Mouse (Mus musculus): ENCODE measurements around the gene Clstn2.

Gene Clstn2

DNA sequence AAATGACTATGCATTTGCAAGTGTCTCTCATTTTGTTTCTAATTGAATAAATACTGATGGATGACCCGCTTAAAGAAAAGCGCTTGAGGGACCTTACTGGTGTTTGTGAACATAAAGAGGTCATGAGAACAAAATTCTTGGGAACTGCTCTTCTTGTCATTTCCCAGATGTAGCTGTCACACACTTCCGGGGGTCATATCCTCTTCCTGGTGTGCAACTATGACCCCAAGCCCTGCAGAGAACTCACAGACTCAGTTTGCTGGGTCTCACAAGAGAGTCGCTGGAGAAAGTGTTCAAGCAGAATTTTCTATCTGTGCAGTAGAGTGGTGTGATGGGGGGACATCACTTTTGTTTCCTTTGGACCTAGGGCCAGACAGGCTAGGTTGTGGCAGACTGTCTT lies 442.3 kb downstream of the Clstn2 start:
- no peak for DNase-seq (ENCODE audit: extremely low spot score, low spot score)

DNA sequence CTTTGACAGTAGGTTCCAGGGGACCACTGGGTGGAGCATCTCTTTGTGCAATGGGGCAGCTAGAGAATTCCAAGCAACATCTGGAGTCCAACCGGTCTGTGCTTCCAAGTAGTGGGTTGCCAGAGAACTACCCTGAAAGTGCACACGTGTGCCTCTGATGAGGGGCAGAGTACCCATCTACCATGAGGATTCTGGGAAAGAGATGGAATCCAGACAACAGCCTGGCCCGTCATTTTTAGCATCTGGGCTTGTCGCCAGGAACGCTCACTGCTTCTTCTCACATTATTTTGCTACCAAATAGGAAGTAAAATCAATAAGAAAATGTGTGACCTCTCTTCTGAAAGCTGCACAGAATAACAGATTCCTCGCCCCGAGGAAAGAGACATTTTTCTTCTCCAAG lies 462.1 kb downstream of the Clstn2 start:
- DNase-seq (ENCODE audit: extremely low spot score, low spot score) = no peak

DNA sequence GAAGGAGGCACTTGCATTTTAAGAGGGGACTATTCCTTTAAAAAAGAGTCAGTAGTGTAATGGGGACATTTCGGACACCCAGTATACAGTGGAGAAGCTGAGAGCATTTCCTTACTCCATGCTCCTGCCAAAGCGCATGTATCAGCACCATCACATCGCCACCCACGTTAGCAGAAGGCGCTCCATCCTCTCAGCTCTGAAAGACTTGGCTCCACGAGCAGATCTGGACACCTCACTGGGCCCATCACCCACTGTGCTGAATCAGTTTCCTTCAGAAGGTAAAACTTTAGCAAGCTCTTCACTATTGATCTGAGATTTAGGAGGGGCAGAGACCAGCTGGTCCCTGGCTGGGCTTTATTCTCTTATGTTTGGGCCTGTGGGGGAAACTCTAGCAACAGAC lies 469.9 kb downstream of the Clstn2 start:
- DNase-seq (ENCODE audit: extremely low spot score, low spot score) = no peak

DNA sequence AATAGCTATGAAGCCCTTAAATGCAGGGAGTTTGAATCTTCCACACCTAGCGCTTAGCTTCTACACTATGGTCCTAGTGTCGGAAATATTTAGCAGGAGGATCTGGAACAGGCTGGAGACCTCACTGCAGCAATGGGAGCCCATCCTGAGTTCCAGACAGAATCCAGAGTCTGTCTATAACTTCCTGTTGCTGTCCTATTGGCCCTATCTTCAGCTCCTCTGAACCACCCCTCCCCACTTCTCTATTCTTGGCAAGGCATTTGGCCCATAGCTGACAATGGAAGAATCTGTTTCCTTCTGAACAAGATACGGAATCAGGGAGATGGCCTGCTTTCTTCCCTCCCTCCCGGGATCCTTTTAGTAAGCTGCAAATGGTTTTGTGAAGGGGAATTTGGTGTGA lies 488.6 kb downstream of the Clstn2 start:
- no peak for DNase-seq (ENCODE audit: extremely low spot score, low spot score)

DNA sequence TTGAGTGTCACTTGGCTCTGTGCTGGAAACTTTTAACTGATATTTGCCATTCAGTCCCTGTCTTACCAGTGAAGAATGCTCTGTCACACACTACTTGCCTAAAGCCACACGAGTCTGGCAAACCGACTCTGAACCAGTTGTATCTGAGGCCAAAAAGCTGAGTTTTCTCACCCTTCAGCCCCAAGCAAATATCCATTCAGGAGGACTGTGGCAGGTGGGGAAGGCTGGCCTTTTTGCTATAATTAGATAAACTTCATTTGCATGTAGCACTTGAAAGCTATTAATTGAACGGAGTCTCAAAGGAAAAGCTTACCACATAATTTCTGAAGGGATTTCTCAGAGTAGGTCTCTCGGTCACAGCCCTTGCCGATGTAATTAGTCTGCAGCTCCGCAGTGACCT lies 491.6 kb downstream of the Clstn2 start:
- no peak for DNase-seq (ENCODE audit: extremely low spot score, low spot score)

DNA sequence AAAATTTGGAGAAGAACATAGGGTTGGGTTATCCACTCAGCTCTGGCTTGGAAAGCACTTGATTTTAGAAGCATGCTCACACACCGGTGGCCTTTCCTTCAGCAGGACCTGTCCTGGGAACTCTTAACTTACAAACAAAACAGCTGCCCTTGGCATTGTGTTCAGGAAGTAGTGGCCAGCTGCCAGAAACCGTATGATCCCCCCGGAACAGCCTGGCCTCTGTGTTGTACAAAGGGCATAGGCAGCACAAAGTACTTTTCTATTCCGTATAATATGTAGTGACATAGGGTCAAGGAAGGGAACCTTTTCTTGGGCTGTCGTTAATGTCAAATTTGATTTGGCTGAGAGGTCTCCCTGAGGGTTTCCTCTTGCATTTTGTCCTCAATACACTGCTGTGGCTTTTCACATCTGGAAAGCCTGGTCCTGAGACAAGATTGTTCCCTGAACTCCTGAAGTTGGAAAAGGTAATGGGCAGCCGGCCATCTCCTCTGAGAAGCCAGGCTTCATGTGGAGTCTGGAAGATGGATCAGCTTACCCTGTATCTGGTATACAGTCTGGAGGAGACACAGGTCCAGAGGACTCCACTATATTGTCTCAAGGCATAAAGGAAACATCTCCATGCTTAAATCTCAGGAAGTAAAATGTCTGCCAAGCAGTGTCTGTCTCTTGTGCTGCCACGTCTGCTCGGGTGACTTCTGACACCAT lies 494.8 kb downstream of the Clstn2 start:
- no peak for DNase-seq (ENCODE audit: extremely low spot score, low spot score)

DNA sequence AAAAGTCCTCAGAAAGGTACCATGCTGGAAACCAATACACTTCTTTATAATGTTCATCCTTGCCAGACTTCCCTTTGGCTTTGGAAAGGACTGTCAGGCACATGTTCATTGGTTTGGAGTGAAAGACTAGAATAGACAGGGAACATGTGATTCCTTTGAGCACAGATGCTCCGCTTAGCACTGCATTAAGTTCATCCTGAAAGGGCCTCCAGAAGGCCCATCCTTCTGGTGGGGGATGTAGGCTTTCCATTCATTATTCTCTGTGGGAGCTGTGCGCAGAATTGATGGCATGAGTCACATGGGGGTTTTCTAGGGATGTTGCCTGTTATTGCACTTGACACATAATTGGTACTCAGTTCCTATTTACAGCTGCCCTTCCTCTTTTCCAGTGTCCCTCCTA lies 498.8 kb downstream of the Clstn2 start:
- no peak for DNase-seq (ENCODE audit: extremely low spot score, low spot score)

DNA sequence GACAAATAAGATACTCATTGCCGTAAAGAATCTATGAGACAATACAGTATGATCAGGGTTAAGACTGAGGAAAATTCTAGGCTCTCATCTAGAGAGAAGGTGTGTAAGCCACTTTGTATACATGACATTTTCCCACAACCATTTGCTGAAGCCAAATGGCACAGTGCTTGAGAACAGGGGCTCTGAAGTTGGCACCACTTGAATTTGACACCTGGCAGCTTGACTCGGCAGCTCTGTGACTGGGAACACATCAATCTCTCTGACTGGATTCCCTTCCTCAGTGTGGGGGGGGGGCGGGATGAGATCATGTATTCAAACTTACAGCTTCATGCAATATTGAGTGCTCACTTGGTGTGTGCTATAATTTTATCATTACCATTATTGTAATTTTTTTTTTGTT lies 499.7 kb downstream of the Clstn2 start:
- no peak for DNase-seq (ENCODE audit: extremely low spot score, low spot score)

DNA sequence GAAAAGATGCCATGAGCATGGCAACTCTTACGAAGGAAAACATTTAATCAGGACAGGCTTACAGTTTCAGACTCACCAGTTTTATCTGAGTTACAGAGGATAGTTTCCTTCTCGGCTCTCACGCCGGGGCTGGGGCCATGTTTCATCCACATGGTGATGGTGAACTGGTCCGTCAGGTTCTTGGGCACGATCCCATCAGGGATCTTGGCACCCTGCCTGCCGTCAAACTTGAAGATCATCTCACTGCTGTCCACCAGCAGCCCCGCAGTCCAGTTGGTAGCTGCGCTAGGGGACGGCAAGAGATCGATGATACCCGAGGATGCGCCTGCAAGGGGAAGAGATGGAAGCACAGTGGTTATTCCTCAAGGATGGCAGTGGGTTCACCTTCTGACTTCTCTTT lies 500.4 kb downstream of the Clstn2 start:
- no peak for DNase-seq (ENCODE audit: extremely low spot score, low spot score)

DNA sequence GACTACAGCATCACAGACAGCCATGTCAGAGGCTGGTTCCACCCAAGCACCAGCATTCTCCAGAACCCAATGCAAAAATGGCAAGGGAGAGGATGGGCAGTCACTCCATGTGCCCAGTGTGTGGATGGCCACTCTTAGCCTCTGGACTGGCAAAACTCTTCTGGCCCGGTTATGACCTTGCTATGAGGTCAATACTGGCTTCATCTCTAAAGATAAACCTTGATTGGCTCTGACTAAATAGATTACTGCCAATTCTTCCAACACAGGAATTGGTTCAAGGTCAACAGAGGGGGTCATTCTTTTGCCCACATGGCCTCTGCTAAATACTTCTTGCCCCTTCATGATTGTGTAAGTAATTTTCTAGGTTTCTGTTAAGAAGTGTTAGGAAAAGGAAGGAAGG lies 505.1 kb downstream of the Clstn2 start:
- no peak for DNase-seq (ENCODE audit: extremely low spot score, low spot score)

DNA sequence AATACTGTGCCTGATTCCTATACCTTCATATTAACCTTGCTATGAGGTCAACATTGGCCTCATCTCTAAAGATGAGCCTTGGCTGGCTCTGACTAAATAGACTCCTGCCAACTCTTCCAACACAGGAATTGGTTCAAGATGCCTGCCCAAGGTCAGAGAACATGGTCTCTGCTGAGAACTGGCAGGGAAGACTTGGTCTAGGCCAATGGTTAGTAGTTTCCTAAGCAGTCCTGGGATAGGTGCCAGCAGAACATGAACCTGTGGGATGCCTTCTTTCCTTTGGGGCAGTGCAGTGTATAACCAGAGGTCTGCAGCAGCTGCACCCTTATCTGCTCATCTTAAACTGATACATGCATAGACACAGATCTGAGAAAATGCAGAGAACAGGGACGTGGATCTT lies 505.7 kb downstream of the Clstn2 start:
- DNase-seq (ENCODE audit: extremely low spot score, low spot score) = no peak

DNA sequence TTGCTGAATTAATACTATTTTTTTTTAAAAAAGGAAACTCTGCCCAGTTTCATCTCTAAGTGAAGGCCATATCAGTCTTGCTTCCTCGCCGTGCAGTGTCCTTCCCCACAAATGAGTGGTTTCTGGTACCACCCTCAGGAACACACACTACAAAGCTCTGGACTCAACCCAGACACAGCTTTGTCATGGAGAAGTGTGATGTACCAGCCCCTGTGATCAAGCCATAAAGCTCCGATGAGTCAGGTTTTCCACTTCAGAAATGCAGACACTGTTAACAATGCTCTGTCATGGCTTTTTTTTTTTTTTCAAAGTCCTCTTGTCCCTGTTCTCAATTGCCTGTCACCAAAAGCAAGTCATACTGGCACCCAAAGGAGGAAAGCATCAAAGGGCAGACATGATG lies 507.4 kb downstream of the Clstn2 start:
- no peak for DNase-seq (ENCODE audit: extremely low spot score, low spot score)

DNA sequence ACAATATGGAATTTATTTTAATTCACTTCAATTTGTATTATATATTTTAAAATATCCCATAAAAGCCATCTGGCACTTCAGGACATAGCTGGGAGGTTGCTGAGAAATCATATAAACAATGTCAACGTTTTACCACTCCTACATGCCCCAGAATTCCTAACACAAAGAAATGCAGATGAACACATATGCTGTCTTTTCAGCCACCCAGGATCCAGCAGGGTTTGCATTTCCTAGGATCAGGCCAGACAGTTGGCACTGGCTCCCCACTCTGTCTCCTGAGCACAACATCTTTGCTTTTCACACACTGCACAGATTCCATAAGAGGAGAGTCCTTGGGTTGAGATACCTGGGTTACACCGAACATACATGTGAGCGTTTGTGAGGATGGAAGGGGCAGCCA lies 508.1 kb downstream of the Clstn2 start:
- DNase-seq (ENCODE audit: extremely low spot score, low spot score) = no peak

DNA sequence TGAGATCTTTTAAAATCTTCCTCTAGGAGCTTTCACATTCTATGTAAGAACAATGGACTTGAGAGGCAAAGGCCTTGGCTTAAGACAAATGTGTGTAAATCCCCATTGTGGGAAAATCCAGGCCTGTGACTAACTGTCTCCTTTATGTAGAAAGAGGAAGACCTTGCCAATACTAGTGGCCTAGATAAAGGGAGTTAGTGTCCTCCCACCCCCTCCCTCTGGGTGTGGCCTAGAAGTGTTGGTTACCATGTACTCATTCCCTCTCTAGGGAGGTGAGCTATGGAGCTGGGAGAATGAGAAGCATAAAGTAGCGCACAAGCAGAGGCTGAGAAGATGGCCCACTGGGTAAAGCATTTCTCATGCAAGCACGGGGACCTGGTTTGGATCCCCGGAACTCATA lies 512.2 kb downstream of the Clstn2 start:
- DNase-seq (ENCODE audit: extremely low spot score, low spot score) = no peak

DNA sequence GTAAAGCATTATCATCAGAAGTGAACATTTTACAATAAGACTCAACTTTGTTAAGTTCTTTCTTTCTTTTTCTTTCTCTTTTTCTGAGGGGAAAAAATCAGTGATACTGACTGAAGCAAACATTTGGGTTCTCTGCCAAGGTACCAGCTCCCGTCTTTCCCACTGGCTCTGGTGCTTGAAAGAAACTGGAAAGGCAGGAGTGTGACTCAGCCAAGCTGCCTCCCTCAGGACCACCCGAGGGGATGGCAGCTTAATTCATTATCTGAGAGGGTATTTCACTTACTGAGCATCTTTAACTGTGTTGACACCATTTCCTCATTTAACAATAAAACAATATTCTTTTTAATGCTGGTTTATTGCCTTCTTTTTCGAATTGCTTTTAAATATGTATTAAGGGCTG lies 516.0 kb downstream of the Clstn2 start:
- no peak for DNase-seq (ENCODE audit: extremely low spot score, low spot score)

DNA sequence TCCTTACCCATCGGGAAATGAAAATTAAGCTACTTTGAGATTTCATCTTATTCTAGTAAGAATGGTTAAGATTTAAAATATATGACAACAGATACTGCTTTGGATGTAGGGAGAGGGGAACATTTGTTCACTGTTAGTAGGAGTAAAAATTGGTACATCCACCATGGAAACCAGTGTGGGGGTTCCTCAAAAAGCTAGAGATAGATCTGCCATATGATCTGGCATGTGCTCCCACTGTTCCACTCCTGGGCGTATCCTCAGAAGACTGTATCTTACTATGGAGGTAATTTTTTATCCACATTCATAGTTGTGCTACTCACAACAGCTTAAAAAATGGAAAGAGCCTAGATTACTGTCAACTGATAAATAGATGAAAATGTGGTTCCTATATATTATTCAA lies 518.3 kb downstream of the Clstn2 start:
- no peak for DNase-seq (ENCODE audit: extremely low spot score, low spot score)

DNA sequence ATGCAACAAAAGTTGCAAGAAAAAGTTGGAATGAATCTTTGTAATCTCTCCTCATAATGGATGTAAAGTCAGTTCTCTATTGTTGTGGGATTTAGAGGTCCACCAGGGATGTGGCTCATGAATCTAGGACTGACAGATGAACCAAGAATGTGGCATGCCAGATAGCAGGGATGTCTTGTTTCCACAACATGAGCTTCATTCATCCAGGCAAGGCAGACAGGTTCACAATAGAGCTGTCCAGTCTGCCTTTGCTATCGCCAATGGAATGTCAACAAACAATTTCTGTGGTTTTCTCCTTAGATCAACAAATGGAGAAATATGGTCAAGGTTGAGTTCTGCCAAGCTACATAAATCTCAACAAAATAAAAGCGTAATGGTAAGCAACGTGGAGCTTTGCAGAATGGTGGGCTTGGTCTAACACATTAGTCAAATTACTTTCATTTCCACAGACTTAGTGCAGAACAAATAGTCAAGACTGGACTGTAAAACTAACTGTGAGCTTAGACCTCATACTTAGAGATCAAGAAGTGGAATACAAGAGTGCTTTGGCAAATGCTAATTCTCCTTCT lies 520.6 kb downstream of the Clstn2 start:
- DNase-seq (ENCODE audit: extremely low spot score, low spot score) = no peak

DNA sequence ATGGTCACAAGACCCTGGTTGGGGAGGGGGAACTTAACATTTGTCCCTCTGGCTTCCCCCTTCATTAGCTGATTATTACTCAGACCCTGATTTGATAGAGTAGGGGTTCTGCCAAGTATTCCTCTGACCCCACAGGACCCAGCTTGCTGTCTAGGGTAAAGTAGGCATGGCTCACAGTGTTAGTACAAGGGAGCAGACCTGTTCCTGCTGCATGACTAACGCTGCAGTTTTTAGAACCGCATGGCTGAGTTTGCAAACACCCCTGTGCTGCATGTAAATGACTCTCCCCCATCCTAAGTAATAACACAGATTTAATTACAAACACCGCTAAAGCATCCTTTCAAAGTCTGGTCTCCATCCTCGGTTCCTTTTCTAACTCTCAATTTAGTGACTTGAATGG lies 531.6 kb downstream of the Clstn2 start:
- DNase-seq (ENCODE audit: extremely low spot score, low spot score) = no peak

DNA sequence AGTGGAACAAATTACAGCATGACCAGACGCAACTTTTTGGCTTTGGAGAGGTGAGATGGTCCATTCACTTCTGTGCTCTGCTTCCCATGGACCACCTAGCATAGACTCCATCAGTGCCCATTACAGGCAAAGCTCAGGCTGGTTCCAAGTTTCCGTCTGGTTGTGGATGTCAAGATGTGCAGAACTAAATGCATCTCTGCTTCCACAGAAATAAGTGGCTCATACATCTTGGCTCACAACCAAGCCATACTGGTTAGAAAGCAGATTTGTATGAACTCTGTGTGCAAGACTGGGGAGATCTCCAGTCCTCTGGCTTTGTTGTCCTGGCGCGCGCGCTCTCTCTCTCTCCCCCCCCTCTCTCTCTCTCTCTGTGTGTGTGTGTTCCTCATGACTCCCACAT lies 537.9 kb downstream of the Clstn2 start:
- no peak for DNase-seq (ENCODE audit: extremely low spot score, low spot score)

DNA sequence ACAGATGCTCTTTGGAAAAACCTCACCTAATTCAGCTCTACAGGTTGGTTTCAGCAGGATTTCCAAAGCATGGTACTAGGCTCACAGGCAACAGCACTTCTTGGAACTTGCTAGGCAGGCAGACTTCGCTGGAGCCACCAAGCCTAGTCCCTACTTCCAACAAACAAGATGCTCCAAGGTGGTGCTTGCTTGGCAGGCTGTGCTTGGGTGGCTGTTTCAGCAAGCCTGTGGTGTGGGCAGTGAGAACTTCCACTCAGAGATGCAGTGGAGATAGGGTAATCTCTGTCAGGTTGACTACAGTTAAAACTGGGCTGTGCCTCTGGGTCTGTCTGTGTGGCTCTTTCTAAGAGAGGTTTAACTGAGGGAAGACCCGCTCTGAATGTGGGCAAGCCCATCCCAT lies 541.4 kb downstream of the Clstn2 start:
- no peak for DNase-seq (ENCODE audit: extremely low spot score, low spot score)

DNA sequence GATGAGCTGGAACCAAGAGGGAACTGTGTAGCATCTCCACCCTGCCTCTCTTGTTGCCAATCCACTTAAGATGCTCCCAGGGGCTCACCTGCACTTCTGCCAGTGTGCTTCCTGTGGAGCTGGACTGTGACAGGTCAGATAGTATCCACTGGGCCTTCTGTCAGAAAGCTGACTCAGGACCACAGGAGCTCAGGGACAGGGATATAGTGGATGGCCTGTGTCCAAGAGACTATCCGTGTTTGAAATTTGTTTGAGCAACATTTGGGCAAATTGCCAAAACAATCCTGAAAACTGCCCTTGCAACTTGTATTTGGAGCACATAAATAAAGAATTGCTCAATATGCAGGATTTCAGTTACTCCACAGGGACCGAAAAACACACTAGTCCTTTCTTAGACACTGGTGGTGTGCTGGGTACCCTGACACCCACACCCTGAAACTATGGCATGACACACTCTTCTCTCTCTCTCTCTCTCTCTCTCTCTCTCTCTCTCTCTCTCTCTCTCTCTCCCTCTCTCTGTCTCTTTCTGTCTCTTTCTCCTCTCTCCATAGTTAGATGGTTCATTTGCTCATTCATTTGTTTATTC lies 542.3 kb downstream of the Clstn2 start:
- DNase-seq (ENCODE audit: extremely low spot score, low spot score) = no peak

DNA sequence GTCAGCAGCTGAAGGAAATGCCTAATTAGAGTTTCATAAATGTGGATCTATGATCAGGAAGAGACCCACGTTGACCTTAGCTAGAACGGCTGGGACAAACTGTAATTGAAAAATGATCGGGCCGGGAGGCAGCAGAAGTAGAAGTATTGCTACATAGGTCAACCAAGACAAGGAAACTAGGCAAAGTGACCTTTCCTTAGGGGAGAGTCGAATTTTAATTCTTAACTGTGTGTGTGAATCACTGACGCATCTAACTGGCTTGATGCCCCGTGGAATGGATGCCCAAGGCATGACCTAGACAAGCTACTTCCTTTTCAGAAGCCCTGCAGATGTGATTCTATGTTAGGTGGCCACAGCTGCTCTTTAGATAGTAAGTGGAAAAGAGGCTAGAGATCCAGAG lies 546.2 kb downstream of the Clstn2 start:
- DNase-seq (ENCODE audit: extremely low spot score, low spot score) = no peak

DNA sequence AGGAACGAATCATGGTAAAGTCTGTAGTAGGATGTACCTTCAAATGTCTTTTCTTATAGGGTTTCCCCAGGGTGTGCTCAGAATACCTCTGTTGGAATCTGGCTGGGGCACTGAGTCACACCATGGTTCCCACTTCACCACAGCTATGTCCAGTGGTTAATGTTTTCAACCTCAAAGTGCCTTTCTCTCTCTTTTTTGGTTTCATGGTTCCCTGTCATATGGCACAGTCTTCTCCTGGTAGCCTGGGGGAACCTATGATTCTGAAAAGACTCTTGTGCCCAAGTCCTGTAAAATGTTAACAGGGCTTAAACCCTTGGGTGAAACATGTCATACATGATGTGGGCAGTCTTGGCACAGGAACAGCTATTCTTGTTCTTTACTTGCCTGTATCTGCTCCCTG lies 551.8 kb downstream of the Clstn2 start:
- no peak for DNase-seq (ENCODE audit: extremely low spot score, low spot score)
